14 mouse cellular contexts compared by ENCODE assay signal in the genomic region with DNA sequence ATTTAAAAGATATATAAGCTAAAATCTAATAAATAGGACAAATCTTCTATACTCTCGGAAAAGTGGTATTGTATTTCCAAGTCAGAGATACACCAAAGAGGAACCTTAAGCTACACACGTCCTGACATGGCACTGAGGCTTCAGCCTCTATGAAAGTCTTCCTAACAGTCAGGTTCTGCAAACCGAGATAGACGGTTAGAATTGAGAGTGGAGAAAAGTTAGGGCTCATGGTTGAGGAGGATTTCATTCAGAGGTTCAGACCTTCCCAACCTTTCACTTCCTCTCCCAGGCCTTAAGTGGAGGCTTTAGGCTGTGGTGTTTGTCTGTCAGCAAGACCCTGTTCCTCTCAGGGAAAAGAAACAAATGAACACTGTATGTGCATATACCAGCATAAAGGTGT.
"Had no signal": no experiment of that assay in that cellular context is flagged by ENCODE, and none has a peak within 500 bp of the region (broad histone marks: within the 10 kb centered on the region; RNA-seq: fewer than 3 reads in every experiment).

No protein-coding gene starts in this region.

- H3K9me3 ChIP-seq: limb, embryonic 10.5 days; limb, embryonic 13.5 days had no signal

- H3K4me2 ChIP-seq: limb, embryonic 13.5 days; lung, embryonic 14.5 days; midbrain, embryonic 11.5 days had no signal

- H3K4me3 ChIP-seq: limb, embryonic 10.5 days; limb, embryonic 13.5 days had no signal

- H3K27me3 ChIP-seq: limb, embryonic 13.5 days had no signal

- H3K36me3 ChIP-seq: limb, embryonic 10.5 days; limb, embryonic 13.5 days had no signal

- DNase-seq: kidney, adult 18-20 months; kidney, adult 9 months; kidney, postnatal 14 days; kidney, postnatal 4 days; lung, embryonic 14.5 days; midbrain, embryonic 14.5 days; thymus, adult 18-20 months; thymus, postnatal 36 days had no signal

- H3K27ac ChIP-seq: limb, embryonic 10.5 days; limb, embryonic 13.5 days; macrophage had no signal

- H3K9ac ChIP-seq: limb, embryonic 13.5 days; lung, embryonic 14.5 days had no signal

- ATAC-seq: intestine, embryonic 16.5 days; lung, postnatal 0 days had no signal
